Mouse (Mus musculus): Measurements from ENCODE around the gene Olfr339.
"Not testable (repeated sequence)": the region's sequence is repeated elsewhere in the genome, so short reads cannot be mapped to it uniquely, and the experiment has no call there.

Olfr339 gene

DNA sequence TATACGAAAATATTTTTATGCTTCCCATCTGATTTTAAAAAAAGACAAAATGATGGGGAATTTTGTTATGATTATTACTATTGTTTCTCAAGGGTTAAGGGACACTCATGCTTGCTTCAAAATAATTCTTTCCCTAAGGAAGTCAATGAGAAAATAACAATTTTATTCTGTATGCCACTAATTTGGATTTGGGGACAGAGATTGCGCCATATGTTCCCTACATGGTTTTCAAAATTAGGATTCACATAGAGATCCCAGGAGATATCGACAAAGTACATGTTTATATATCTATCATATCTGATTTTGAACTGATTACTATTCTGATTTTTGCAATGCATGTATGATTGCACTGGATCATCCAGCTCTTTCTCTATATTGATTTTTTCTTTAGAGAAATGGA is at the start of gene Olfr339:
Olfr339 (plus strand) TSS at position 301 of the 400 bp plus-strand sequence.
- no peak for DNase-seq (ENCODE audit: inconsistent ontology term)

DNA sequence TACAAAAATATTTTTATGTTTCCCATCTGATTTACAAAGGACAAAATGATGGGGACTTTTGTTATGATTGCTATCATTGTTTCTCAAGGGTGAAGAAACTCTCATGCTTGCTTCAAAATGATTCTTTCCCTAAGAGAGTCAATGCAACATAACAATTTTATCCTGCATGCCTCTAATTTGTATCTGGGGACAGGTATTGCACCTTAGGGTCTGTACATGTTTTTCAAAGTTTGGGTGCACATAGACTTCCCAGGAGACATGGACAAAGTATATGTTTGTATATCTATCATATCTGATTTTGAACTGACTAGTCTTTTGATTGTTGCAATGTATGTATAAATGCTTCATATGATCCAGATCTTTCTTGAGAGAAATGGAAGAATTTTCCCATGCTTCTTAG is 45.5 kb upstream of the Olfr339 start, which contains the start of gene Olfr338:
Olfr338 (plus strand) TSS at position 301 of the 400 bp plus-strand sequence.
- no peak for DNase-seq (ENCODE audit: inconsistent ontology term)

DNA sequence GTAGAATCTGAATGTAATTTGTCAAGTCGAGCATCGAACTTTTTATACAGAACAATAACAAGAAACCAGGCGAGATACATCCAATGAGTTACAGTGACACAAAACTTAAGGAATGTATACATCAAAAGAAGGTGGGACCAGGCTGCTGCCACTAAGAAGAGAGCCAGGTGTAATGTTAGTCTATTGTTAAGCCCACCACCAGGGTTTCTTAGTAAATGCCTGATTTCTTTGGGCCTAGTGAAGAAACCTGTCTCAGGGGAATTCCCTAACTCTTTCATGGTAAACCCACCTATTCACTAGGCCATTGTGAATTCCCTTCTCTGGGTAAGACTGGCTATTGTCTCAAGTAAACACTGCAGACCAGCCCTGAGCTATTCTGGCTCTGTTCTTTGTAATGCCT is 3.6 kb upstream of the Olfr339 start:
- DNase-seq (ENCODE audit: inconsistent ontology term), result not testable (repeated sequence)

DNA sequence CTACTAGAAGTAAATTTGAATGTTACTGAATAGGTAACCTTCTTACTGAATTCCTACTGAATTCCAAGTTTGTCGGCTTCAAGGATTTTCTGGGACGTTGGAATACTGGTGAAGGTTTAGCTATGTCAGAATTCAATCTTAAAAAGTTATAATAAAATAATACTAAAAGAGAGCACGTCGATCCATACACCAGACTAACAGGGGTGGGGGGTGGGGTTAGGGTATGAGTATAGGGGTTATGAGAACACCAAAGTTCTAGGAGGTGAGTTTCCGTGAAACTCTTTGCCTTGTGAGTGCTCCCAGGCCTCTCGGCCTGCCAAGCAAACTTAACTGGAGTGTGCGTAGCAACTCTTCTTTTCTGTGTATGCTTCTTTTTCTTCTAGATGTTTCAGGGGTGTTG is 3.2 kb upstream of the Olfr339 start:
- DNase-seq (ENCODE audit: inconsistent ontology term), result not testable (repeated sequence)

DNA sequence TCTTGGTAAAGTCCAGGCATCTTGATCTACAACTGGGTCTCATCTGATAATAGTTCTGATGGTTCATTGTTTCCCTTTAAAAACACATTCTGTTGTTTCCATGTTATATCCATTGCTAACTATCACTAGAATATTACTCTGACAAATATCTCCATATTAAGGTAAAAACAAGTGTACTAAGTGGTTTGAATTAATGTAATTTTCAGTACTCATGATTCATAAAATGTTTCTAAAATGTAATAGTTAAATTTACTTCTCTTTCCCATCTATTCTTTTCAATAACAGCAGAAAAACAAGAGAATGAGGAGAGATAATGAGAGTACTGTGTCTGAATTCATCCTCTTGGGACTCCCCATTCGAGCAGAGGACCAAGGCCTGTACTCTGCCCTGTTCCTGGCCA is 33.5 kb downstream of the Olfr339 start, which contains the start of gene Olfr340:
Olfr340 (plus strand) TSS at position 301 of the 400 bp plus-strand sequence.
- DNase-seq (ENCODE audit: inconsistent ontology term), result no peak

DNA sequence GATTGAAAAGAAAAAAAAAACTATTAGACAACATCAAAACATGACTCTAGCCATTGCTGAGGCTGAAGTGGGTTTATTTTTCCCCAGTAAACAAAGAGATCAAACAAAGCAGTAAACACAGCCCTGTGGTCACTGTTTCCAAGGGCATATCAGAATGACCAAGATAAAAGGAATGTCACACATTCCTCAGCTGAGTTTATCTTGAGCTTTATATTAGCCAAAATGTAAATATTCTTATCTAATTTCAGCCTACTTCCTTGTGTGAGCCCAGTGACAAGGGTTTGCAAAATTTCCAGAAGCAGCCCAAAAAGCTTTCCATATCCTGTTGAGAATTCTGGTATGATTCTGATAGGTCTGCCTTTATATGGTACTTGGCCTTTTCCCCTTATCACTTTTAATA is 54.9 kb downstream of the Olfr339 start:
- no peak for DNase-seq (ENCODE audit: inconsistent ontology term)
